Mouse (Mus musculus) duodenum, adult 2 months (tissue): ENCODE data around the gene Ndel1. TPM values are rescaled to one million over a fixed set of nuclear protein-coding genes. Genes with fewer than 3 reads are reported as not detected.

Source experiments
- polyA plus RNA-seq: library from polyadenylated mRNA; depleted of rRNA; stranded (reverse); fragments of >200 nt; gene quantifications from 2 replicates; pipeline ENCODE4 v1.2.3, GENCODE M21; 2012; ENCODE audit warnings: low replicate concordance; rRNA removed

The Ndel1 gene
- polyA plus RNA-seq, result 35.5 and 94.6 TPM in 2 replicates

DNA sequence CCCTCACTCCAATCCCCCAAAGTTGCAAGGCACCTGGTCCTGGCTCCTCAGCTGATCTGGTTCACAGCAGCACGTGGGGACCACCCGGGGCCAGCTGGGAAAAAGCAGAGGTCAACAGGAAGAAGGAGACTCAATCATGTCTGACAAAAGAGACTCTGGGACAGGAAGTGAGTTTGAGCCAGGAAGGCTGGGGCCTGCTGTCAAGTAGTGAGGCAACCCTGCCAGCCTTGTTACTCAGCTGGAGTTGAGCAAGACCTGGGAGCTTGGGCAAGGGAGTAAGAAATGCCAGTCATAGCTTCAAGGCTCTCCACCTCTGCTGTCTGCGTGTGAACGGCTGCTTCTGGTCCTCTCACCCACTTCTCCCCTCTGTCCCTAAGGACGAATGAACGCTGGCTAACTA is at the start of gene Ndel1:
TSS of gene Ndel1 (minus strand) at position 111 of the 400 bp plus-strand sequence.

DNA sequence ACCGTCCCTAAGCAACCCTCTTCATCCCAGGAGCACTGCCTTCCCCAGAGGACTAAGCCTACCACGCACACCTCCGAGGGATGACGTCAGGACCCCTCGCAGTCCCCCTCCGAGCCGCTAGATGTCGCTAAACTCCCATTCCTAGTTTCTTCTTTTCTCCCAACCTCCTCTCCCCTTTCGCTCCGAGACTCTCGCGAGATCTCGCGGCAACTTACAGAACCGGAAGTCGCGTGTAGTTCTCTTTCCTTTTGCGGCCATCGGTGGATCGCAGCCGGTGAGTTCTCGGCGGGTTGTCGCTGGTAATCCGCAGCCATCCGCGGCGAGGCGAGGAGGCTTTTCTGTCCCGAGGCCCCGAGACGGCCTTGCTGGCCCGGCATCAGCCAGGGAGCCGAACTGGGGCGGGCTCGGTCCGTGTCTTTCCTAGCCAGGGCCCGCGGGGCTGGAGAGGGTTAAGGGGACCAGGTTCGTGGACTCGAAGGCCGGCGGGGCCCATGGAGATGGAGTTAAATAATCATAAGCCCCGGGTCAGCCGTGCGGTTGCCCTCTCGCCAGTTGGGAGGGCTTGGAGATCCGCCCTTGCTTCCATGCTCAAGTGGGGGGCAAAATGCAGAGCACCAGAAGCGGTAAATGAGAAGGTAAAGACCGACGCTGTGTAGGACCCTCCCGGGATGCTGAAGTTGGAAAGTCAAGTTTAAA is 29.8 kb upstream of the Ndel1 start, which contains the start of gene Rpl26:
TSS of gene Rpl26 (plus strand) at position 233 of the 696 bp plus-strand sequence.

DNA sequence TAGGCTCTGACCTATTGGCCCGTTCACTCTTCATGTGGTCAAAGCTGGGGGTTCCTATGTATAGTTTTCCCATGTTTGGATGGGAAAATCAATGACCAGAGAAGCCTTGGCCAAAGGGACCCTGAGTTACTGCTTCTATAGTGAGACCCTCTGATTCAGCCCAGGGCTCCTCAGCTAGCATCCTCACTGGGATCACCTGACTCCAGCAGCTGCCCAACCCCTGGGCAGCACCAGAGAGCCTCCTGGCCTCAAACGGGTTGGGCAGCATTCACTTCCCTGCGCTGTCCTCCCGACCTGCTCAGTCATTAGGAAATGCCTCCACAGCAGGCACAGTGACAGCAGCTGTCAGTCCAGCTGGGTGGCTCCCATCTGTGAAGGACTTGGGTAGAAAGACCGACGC is 16.6 kb upstream of the Ndel1 start, which contains the start of gene Rnf222:
TSS of gene Rnf222 (plus strand) at position 301 of the 400 bp plus-strand sequence.

Other genes starting within 250 kb of the Ndel1 start
- 1.9 and 3.6 TPM in 2 replicates for gene Myh10, start 180.3 kb downstream of the Ndel1 start, polyA plus RNA-seq
- gene Rnf222, start 16.7 kb upstream of the Ndel1 start, polyA plus RNA-seq, result not detected in 2 replicates
- gene Rpl26, start 29.7 kb upstream of the Ndel1 start, polyA plus RNA-seq, result 172 and 364 TPM in 2 replicates
- not detected in 2 replicates for gene Odf4, start 55.2 kb upstream of the Ndel1 start, polyA plus RNA-seq
- gene Arhgef15, start 85.6 kb upstream of the Ndel1 start, polyA plus RNA-seq, result 16.9 and 18.8 TPM in 2 replicates
- gene Slc25a35, start 96.3 kb upstream of the Ndel1 start, polyA plus RNA-seq, result 17.1 and 22.0 TPM in 2 replicates
- gene Rangrf, start 103.3 kb upstream of the Ndel1 start, polyA plus RNA-seq, result 29.7 and 31.1 TPM in 2 replicates
- gene Pfas, start 136.6 kb upstream of the Ndel1 start, polyA plus RNA-seq, result 6.7 and 7.2 TPM in 2 replicates
- 23.0 and 25.0 TPM in 2 replicates for gene Ctc1, start 144.1 kb upstream of the Ndel1 start, polyA plus RNA-seq
- 27.8 and 56.2 TPM in 2 replicates for gene Aurkb, start 173.8 kb upstream of the Ndel1 start, polyA plus RNA-seq
- gene Borcs6, start 187.9 kb upstream of the Ndel1 start, polyA plus RNA-seq, result 12.4 and 36.7 TPM in 2 replicates
- 15.0 and 29.3 TPM in 2 replicates for gene Tmem107, start 198.9 kb upstream of the Ndel1 start, polyA plus RNA-seq
- gene Vamp2, start 216.6 kb upstream of the Ndel1 start, polyA plus RNA-seq, result 84.0 and 93.4 TPM in 2 replicates
- gene Per1, start 223.4 kb upstream of the Ndel1 start, polyA plus RNA-seq, result 12.0 and 17.6 TPM in 2 replicates
- 1.7 and 2.1 TPM in 2 replicates for gene Hes7, start 248.5 kb upstream of the Ndel1 start, polyA plus RNA-seq